Mouse (Mus musculus) cerebellum, adult 9-11 months (tissue): ENCODE measurements around the gene Crtac1.

Experiments
- DNase-seq: peaks from one replicate; pipeline ENCODE4 v3.0.0; 2022

The Crtac1 gene

DNA sequence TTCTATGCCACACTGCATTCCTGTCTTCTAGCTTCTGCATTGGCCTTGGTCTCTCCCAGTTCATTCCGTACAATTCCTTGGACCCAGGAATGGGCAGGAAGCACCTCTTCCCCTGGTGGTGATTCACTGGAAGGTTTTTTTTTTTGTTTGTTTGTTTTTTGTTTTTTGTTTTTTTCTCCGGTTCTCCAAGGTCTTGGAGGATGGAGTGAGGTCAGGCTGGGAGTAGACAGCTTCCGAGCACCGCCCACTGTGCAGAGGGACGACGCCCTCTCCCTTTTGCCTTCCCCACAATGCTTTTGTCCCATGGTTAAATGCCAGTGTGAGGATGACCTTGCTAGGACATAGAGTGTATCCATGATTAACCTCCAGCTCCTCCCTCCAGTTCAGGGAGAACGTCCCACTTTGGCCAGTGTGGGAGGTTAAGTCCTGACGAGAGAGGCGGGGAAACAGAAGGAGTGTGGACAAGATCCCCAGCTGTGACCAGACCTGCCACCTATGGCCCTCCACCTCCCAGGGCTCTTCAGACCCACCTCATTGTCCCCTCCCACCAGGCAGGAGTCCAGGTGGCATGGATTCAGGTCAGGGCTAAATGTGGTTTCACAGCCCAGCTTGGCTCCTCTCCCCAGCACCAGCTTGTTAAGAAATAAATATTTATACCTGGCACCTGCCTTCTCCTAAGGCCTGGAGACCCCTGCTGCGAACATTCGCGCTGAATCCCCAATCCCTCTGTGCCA is 109.1 kb downstream of the Crtac1 start:
- no peak for DNase-seq

DNA sequence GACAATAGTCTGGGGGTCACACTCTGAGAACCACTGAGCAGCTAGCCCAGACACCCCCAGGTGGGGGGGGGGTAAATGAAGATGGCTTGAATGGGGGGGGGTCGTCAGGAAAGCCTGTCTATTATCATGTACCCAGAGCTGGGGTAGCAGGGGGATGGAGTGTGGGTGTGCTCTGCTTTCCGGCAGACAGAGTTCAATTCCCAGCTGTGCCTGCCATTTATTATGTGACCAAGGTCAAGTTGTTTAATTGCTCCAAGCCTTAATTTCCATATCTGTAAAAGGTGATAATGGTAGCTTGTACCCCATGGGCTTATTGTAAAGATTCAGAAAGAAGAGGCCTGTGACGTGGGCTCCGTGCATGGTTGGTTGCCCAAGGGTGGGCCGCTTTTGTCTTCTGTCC is 109.6 kb downstream of the Crtac1 start:
- no peak for DNase-seq

DNA sequence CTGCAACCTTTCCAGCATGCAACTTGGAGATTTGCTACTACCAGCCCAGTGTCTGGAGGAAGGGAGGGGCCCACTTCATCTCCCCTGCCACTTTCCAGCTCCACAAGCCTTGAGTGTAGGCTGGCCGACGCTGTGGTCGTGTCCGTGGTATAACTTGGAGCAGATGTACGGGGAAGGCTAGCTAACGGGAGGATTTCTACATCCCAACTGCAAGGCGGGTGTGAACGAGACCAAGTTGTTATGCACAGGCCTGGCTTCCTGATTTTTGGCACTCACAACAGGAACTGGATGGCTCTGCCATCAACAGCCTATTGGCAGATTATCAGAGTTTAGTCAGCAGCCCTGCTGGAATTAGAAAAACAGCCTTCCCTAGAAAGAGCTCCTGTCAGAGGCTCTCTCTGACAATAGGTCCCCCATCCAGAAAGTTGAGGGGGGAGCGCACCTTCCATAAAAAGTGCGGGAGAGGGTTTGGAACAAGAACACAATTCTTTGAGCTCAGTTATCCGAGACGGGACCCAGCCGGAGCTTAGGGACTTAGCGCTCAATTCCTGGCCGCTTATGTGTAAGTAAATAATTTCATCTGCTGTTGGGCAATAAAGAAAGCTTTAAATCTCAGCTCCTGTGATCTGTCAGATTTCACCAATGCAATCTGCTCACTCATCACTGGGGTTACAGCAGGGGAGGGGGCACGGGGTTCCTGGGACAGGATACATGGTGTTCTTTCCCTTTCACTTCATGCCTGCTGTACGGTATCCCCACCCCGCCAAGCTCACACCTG is 113.7 kb downstream of the Crtac1 start:
- DNase-seq = peak; percentile 30

DNA sequence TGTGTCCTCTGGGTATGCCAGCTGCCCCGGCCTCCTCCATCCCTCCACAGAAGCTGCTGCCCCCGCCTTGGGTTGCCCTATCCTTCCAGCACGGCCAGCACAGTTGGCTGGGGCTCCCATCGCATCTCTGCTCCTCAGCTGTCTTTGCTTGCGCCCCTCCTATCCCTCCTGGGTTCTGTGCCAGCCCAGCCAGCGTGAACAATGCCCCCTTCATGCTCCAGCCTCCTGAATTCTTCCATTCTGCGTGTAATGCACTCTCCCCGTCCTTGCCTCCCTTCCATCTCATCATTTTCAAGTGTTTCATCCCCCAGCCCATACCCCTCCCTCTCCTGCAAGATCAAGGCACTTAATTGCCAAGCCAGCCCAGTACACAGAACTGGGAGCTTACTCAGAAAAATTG is 114.6 kb downstream of the Crtac1 start:
- peak; percentile 32 for DNase-seq

DNA sequence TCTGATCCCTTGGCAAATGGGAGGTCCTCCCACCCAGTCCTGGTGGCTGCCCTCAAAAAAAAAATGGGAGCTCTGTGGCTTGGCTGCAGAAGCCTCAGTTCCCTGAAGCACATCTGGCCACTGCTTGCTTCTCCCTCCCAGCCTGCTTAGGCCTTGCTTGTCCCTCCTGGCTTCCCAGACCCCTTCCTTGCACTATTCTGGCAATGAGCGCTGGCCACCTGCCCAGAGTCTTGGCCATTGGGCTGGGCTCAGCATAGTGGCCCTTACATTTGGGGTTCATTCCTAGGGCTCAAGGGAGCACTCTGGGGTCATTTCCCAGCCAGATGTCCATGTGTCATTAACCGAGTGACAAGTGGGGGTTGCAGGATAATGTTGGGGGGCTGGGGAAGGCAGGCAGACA is 115.1 kb downstream of the Crtac1 start:
- peak; percentile 32 for DNase-seq

DNA sequence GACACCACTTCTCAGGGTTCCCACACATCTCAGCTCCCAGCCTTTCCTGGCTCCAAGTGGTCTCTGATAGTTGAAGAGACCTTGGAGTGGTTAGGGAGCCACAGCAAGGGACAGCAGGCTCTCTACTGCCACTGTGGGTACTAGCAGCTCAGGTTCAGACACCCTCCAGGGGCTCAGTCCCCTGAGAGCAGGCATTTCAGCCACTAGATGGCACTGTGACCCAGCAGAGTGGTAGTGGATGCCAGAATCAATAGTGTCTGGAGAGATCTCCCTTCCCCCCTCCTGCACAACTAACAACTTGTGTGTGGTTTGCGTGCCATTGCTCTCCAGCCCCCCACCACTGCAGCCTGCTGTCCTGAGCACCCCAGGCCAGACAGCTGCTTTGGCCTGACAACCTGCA is 115.7 kb downstream of the Crtac1 start:
- DNase-seq = peak; percentile 60

DNA sequence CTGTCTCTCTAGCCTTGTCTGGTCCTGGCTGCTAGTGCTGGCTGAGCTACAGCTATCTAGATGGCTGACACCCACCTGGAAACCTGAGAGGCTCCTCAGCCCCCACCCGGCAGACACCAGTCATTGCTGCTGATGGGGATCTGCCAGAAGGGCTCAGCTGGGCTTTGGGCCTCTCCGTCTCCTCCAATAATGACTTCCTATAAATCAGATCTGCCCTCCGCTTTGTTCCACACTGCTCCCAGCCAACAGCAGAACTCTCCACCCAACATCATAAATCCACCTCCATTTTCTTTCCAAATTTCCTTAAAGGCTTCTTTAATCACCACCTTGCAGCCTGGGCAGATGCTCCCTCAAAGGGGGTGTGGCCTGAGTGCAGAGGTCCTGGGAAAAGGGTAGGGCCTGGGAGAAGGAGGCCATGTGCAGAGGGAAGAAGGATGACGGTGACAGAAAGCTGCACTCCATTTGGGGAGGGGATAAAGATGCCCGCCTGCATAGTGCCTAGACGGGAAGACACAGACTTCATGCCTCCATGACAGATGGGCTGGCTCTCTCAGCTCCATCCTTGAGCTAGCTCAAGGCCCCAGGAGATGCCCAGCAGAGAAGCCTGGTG is 116.4 kb downstream of the Crtac1 start:
- DNase-seq = no peak

DNA sequence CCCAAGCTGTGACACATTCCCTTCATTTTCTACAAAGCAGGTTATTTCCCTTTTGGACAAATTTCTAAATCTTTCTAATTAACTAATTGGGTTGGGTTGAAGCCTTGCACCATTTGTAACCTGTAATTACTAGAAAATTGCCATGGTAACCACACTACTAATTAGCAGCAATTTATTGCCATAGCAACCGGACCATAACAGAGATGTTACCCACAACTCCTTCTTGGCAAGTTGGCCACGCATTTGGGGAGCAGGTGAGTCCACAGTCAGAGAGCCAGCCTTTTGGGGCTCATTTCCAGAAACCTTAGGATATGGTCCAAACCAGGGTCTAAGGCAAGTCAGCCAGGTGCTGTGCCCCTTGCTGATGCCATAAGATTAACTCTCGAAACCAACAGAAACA is 119.4 kb downstream of the Crtac1 start:
- no peak for DNase-seq

DNA sequence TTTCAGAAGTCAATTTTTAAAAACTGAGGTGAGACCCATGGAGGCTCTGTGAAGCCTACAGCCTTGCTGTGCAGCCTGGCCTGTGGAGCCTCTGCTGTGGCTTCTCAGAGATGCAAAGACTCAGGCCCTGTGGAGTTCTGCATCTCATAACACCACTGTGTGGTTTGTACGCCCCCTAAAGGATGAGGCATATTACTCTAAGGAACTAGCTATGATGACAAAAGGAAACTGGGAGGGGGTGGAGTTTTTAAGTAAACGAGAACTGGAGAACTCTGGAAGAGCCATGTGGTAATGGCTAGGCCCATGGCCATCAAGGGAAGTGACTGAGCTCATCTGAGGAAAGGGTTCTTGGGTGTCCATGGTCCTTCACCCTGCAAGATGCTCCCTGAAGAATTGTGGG is 120.3 kb downstream of the Crtac1 start:
- DNase-seq = no peak

DNA sequence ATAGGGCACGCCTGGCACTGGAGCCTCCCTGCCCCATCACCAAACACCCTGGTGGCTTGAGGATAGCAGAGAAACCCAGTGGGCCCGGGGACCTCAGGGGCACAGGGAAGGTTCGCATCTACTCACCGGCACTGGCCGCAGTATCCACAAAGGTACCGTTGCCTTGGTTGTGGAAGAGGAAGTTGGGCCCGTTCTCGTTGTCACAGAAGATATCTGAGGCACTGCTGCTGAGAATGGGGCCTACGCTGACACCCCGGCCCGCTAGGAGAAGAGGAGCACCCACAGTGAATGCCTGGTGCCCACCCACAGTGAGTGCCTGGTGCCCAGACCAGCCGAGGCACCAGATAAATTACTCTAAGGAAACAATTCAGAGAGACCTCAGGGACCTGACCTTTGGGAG is 122.7 kb downstream of the Crtac1 start:
- no peak for DNase-seq

DNA sequence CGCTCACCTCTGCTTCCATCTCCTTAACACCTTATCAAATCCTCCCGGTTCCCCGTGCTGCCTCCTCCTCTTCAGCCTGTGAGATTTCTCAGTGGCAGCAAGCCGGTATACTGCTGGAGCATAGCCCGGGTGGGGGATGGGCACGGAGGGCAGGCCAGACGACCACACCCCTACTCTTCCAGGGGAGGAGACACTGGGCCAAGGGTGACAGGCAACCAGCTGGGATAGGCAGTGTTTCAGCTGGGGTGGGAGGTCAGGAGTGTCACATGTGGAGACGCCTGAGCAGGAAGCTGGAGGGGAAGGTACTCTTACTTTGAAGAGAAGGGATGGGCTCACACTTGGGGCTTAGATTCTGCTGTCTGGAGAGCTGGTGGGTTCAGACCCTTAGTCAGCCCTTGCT is 124.6 kb downstream of the Crtac1 start:
- no peak for DNase-seq

DNA sequence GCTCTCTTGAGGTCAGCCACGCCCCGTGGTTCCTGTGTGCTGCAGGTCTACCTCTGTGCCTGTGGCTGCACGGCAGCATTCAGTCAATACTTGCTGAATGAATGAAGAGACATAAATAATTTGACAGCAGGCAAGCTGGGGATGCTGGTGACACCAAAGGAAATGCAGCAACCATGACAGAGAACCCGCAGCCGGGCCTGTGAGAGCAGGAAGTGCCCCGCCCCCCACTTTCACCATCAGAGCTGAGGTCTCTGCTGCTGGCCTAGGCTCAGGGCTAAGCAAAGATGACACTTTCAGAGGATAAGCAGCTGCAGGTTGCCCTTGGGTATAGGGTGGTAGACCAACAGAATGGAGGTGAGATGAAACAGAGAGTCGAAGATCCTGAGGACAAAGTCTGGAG is 125.4 kb downstream of the Crtac1 start:
- DNase-seq = no peak

DNA sequence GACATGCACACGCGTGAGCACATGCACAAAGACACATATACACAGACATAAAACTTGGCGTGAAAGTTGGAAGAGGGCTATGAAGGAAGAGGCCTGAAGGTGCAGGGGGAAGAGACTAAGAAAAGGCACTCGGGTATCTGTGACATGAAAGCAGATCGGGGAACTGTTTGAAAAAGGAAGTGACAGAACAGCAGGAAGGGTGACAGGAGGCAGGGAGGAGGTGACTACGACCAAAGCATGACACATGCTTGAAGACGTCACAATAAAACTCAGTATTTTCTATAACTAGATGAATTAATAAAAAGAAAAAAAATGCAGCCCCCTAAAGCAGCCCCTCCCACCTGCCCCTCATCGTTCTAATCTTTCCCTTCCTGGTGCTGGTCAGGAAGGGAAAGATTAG is 125.8 kb downstream of the Crtac1 start:
- DNase-seq = no peak

DNA sequence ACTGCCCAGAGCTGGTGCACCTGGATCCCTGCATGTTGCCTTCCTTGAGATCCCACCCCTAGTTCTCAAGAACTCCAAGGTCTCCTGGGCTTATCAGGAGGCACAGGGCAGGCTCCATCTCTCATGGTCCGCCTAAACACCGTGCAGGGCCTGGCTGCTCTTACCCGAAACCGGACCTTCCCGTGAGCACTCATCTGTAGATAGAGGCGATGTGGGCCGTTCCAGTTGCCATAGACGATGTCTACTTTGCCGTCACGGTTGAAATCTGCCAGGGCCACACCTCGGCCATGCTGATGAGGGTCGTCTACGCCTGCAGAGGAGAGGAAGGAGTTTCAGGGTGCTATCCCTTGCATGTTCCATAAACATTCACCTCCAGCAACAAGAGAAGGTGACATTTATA is 127.1 kb downstream of the Crtac1 start:
- DNase-seq = no peak

DNA sequence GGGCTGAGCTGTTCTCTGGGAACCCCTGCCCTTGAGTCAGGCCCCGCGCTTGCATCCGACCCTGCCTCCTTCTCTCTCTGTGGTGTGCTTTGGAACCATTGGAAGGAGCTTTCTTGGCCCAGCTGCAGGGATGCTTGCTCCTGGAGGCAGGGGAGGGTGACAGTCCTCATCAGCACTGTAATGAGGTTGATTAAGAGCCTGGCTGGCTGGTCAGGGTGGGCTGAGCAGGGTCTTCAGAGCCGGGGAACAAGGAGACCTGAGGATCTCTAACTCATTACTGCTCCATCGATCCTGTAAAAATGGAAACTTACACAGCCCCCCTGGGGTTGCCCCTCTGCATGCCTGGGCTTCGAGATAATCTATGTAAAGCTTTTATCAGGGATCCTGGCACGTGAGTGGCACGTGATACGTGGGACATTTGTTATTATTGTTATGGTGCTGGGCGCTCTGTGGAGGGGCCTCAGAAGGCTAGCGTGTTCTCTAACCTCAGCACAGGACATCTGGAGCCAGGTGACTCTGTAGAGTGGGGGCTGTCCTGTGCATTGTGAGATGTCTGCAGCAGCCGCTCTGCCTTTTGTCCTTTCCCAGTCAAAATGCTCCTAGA is 128.3 kb downstream of the Crtac1 start:
- no peak for DNase-seq

DNA sequence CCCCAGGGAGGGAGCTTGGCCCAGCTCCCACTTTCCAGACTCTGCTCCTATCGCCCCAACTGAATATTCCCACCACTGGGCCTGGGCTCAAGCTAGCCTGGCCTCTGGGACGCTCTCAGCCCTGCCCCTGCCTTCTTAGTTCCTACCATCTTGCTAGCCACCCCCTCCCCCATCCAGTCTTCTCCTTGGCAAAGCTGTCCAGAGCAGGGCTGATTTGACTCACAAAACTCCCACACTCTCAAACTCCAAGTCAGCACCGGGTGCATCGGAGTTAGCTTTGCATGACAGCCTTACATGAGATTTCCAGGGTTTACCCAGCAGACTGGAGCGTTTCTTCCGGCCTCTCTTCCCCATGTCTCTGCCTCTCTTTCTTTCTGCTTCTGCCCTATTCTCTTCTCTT is 138.4 kb downstream of the Crtac1 start:
- DNase-seq = no peak

DNA sequence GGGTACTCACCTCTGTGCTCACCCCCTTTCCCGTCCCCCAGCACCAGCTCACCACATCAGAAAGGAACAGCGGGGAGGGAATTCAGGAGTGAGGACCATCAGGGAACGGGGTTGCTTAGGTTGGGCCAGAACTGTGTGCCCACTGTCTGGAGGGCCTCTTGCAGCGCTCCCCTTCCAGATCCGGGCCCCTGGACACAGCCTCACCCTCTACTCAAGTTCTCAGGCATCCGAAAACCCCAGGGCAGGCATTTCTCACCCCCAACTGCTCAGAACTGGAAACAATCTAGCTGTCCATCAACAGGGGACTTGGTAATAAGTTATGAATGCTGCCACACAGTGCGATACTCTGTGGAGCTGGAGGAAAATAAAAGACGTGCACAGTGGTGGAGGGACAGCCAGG is 139.5 kb downstream of the Crtac1 start:
- no peak for DNase-seq

DNA sequence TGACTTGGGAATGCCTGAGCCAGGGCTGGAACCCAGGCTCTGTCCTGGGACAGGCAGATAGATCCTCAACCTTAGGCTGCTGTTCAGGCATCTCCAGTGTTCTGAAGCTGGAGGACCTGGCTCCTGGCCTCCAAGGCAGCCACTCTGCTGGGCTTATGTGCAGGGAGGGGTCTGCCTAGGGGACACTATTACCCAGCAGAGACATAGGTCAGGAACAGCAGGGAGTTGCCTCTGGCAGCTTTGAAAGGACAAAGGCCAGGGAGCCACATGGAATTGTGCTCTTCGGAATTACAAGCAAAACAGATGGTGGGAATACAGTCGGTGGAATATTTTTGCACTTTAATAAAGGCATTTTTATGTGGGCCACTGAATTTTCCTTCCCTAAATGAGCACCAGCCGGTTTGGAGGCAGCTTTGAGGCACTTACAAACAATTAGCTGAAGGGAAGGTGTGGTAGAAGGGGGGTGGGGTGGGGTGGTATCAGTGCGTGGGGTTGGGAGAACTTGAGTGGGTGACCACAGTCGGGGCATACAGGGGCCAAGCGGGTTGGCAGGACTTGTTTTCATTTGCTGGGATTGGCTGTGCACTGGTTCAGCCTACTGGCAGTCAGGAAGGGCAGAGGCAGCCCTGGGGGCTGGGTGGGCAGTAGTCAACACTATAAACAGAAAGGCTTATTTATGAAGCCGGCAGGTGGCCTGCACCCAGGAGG is 140.5 kb downstream of the Crtac1 start:
- DNase-seq = no peak

DNA sequence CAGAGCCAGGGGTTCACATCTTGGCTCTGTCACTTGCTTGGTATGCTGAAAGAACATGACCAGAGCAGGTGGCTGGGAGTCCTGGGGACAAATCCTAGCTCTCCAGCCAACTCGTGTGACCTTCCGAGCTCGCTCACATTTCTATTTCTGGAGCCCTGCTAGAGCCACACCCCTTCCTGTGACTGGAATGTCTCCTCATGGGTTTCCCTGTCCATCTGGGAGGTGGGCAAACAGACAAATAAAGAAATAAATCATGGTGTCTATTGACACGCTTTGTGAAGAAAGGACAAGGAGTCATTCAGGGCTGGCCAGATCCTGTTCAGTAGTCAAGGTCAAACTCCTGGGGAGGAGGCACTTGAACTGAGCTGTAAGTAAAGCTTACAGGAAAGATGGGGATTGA is 143.2 kb downstream of the Crtac1 start:
- DNase-seq = no peak

DNA sequence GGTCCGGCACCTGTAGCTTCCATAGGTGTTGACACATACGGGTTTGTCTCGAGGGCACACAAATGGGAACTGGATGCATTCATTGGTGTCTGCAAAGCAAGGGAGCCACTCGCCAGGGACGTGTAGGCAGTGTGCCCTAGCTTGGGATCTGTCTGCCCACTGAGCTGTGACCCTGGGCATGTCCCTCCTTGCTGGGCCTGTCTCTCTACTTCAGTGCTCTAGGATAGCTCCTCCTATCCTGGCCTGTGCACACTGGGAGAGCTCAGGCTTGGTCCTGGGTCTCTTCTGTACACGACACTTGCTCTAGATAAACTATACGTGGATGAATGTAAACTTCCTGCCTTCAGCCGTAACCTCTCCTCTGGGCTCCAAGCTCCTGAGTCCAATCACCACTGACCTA is 147.4 kb downstream of the Crtac1 start:
- DNase-seq = no peak

DNA sequence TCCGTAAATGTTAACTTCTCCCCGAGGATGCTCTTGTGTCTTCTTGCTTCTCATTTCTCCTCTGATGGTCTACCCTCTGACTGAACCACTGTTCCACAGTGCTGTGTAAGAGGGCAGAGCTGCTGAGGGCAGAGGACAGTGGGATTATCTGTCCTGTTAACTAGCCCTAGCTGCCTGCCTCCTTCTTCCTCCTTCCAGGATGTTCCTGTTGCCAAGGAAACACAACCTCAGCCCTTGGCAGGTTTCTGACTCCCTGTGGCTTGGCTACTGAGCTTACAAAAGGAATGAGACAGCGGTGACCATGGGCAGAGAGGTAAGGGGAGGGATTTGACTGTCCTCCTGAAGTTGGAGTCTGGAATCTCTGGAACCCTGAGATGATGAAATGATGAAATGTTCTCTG is 152.0 kb downstream of the Crtac1 start:
- no peak for DNase-seq

DNA sequence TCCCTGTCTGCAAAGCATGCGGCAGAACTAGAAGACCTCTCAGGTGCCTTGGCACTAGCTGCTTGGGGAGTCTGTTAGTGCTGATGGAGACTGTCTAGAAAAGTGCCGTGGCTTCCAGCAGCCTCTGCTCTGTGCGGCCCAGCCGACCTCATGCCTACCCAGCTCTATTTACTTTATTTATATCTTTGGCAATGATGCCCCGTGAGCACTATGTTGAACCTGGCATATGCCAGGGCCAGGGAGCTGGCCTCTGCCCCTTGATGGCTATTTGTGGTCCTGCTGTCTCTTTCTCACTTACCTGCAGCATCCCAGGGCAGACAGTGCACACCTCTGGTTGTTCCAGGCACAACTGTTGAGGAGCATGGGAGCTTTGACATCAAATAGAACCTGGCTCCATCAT is 153.1 kb downstream of the Crtac1 start:
- DNase-seq = no peak

DNA sequence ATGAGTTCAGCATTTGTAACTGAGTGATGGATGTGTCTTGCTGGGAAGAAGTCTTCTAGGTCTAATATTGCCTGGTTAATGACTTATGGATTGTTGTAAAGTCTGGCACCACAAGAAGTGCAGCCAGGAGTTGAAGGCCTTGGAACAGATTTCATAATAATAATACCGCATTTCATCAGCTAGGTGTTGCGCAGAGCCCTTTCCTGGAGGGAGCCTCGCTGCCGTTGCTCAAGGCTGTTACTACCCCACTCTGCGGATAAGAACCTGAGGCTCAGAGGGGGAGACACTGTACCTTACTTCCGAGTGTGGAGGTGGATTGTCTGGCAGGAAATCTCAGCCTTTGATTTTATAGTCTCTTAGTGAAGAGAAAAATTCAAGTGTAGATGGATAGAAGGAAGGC is 154.3 kb downstream of the Crtac1 start:
- no peak for DNase-seq
